Mouse (Mus musculus) liver, embryonic 14 days (tissue): ENCODE data around the gene Hapln1. TPM values are rescaled to one million over a fixed set of nuclear protein-coding genes. Genes with fewer than 3 reads are reported as not detected.

Source experiments
- polyA plus RNA-seq: library from polyadenylated mRNA; depleted of rRNA; stranded (reverse); fragments of >200 nt; gene quantifications from 2 replicates; pipeline ENCODE4 v1.2.3, GENCODE M21; 2012; rRNA removed

The Hapln1 gene
- 0.34 and 0.73 TPM in 2 replicates for polyA plus RNA-seq

DNA sequence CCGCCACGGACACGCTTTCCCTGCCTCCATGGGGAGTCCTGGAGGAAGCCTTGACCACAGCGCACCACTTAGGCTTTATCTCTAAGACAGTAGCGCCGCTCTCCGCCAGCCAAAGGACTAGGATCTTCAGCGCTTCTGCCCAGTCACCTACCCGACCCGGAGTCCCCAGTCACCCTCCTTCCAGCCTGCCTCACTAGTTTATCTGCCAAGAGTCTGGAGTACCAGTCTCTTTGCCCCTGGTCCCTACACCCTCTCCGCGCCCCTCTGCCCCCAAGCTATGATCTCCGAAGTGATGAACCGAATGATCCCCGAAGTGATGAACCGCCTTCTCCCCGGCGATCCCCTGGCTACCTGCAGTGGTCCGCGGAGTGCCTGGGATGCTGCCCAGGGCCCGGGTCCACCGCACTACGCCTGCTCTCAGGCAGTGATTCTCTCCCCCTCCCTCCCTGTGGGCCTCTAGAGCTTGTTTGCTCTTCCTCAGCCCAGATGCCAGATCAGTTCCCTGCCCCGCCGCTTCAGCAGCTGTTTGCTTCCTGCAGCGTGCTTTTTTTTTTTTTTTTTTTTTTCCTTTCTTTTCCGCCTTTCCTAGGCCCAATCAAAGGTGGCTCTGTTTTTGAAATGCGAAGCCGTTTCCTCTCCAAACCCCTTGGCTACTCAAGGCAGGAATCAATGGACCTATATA lies at the start of gene Hapln1:
Gene Hapln1, plus strand, starts transcription at position 592 of the 682 bp plus-strand sequence.

Other genes starting within 250 kb of the Hapln1 start
- 1.4 and 1.8 TPM in 2 replicates for gene Vcan, start 202.7 kb downstream of the Hapln1 start, polyA plus RNA-seq